Mouse (Mus musculus) brain, embryonic 18.5 days (tissue): ENCODE data around the gene Cfap157.
A peak's percentile ranks its signal among the peaks of the same experiment; 100 is the strongest.

ENCODE experiments used
- DNase-seq: peaks from one replicate; pipeline ENCODE4 v3.0.0-alpha.2; 2012; ENCODE audit warnings: low read depth, low spot score

The Cfap157 gene

DNA sequence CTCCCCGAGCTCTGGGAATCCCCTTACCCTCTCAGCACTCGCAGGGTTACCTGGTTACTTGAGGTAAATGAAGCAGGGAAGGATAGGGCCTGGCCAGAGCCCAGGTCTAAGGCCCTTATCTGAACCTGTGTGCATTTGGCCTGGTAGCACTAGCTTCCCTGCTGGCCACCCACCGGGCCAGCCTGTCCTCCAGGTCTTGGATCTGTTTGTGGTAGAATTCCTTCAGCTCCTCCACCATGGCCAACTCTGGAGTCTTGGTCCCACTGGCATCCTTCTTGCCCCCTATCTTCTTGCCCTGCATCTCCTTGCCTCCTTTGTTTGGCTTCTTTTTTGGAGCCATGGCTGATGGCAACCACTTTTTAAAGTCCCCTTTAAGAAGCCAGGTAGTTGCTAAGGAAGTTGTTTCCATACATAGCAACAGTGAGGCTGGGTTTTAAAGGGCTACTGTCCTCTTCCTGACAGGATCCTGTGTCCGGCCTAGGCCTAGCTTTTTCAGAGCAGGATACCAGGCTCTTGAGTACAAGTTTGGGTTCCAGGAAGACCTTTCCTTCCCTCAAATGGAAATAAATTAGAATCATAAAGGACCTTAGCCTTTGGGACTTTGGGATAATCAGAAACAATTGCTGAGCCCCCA, at the start of gene Cfap157:
Gene Cfap157, minus strand, starts transcription at position 381 of the 634 bp plus-strand sequence.
- no peak for DNase-seq

DNA sequence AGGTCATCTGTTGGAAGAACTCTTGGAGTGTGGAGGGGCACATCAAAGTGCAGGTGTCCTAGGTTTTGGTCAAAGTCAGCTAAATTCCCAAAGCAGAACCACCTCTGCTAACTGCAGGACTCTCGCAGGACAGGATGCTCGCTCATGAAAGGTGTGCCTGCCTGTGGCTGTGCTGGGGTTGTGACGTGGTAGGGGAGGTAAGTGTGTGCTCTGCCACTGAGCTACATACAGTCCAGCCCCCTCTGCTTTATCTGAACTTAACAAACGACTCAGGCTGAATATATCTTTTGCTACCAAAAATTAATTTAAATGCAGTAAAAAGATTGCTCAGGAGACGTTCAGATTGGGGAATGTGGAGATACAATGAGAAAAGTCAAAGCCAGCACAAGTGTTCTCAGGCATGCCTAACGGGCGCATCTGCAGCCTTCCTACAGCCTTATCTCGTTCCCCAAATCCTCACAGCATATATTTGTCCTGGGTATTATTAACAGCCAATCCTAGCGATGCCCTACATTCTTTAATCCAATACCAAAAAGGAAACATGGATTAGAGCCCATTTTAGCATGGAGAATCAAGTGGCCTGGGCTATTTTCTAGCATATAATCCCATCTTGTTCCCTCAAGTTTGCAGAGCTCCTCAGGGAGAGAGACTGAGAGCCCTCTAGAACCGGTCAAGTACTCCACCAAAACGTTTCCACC, 44.9 kb upstream of the Cfap157 start:
- DNase-seq: no peak

DNA sequence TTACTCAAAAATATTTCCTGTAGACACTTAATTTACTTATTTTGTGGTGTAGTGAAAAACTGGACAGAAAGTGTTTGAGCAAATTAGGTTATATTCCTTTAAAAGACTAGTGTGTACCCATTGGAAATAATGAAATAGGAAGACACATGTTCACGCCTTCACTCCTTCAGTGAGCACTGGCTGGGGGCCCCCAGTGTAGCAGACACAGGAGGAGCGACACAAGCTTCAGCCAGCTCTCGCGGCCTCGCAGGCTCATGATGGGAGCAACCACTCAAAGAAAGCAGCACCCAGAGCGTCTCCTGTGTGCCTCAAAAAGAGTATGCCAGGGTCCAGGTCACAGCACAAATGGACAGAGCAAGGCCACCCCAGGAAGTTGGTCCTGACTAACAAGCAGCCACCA, 41.6 kb upstream of the Cfap157 start:
- no peak for DNase-seq

DNA sequence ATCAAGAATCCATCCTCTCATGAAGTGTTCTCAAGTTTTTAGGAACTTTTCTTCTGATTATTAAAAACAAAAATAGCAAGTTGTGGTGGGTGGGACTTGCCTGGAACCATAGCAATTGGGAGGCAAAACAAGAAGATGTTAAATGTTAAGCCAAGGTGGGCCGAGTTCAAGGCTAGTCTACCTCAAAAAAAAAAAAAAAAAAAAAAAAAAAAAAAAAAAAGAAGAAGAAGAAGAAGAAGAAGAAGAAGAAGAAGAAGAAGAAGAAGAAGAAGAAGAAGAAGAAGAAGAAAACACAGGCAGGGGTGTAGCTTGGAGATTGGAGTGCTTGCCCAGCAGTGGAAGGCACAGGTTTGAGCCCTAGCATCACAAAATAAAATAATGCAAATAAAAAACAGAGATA, 40.5 kb upstream of the Cfap157 start:
- DNase-seq: no peak

DNA sequence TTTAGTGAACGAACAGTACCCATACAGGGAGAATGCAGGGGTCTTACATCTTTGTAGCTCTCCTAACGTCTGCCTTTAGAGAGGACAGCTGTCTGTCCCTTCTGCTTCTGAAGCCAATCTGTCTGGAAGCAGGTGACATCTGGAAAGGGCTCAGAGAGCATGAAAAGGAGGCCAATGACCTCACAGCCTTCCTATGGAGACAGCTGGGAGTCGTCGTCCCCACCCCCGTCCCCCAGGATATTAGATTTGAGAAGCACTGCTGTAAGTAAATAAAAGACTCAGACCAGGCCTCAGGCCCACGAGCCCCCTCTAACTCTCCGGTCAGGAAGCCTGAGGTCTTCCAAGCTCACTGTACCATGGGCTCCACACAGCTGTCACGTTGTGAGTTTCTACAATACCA, 40.0 kb upstream of the Cfap157 start:
- DNase-seq: no peak

DNA sequence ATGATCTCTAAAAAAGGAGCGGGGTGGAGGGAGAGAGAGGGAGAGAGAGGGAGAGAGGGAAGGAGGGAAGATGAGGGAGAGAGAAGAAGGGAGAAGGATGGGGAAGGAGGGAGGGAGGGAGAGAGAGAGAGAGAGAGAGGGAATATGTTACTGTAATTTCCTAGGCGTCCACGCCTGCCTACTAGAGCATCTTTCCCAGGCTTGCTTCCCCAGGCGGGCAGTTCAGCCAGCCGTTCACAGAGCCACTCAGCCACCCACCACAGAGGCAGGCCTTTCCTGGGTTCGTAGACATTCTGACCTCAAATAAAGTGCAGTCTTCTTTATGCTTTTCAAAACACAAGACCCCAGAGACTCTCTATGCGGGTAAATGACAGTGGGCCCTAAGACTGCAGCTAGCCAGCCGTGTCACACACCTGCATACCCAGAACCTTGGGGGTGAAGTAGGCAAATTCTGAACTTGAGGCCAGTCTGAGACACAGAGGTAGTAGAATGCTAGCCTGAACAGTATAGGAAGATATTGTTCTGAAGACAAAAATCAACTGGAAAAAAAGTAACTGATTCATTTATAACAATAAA, 39.4 kb upstream of the Cfap157 start:
- DNase-seq: no peak

DNA sequence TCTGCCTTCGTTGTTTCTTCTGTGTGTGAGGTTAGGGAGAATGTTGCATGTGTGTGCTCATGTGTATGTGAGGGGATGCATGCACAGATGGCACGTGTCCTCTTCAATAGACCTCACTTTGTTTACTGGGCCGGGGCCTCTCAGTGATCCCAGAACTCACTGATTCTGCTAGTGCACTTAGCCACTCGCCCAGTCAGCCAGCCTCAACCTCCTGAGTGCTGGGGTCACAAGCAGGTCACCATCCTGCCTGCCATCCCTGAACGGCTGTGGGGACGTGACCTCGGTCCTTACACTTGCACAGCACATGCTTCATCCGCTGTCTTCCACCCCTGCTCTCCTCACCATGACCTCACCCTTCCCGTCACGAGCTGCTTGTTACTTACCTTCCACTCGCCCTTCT, 38.9 kb upstream of the Cfap157 start:
- DNase-seq: no peak

DNA sequence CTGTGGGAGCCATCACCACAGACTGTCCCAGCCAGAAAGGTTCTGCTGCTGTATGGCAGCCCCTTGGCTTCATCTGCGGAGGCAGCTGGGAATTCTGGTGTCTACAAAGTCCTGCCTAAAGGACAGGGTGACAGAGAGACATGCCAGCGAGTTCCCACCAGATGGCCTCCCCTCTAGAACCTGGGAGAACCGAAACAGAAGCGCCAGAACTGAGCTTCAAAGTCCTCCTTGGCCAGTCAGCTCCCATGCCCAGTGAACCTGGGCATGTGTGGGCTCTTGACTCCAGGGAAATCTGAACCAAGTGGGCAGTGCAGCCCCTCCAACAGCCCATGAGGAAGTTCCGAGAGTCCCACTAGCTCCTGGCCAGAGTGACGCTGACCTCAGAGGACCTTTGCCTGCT, 38.4 kb upstream of the Cfap157 start:
- no peak for DNase-seq

DNA sequence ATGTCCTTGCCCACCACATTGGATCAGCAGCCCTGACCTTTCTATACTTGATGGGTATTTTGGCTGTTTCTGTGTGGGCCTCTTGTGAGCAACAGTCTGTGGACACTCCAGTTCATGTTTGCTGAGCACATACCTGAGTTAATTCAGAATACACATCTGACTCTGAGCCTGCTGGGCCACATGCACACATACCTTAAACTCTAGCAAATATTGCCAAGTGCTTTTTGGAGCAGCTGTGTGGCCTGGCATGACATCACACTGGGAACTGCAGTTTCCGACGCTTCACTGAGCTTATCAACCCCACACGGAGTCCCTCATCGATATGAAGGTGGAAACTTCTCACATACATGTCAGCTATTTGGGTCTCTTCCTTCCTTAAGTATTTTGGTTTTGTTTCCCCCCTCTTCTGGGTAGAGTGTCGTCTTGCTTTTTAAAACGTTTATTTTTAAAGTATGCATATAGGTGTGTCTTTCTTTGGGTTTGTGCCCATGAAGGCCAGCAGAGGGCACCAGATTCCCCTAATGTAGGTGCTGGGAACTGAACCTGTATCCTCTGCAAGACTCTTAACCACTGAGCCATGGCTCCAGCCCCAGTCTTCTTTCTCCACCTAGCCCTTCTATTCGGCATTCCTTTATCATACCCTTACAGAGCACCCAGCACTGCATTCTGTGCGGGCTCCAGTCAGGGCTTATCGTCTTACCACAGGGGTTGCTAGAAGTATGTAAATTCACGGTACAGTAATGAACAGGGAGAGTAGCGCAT, 37.0 kb upstream of the Cfap157 start:
- DNase-seq: no peak

DNA sequence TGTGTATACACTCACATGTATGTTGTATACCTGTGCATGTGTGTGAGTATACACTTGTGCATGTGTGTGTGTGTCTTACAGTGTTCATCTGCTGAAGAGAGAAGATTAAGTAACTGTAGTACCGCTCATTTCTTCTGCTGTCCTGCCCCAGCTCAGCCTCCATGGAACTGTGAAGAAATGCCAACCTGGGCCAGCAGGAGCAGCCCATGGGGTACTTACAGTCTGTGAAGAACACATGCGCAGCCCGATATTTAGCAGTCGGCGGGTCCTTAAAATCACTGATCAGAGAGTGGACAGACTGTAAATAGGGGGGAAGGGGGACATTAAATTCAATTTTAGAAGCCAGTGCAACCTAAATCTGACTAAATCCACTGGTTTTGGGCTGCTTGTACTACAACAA, 34.0 kb upstream of the Cfap157 start:
- no peak for DNase-seq

DNA sequence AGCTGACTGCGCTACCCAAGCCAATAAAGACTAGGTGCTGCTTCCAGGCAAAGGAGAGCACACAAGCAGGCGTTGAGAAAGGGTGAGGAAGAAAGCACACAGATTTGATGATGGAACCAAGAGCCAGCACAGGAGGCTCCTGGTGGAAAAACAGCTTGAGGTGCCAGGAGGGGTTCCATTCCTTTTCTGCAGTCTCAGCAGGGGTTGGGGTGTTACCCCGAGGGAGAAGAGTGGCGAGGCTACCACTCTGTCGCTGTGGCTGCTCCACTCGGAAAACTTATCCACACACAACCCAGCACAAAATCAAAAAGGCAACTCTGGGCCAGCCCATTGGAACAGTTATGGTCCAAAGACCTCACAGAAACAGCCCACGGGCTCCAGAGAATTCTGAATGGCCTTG, 33.4 kb upstream of the Cfap157 start:
- no peak for DNase-seq

DNA sequence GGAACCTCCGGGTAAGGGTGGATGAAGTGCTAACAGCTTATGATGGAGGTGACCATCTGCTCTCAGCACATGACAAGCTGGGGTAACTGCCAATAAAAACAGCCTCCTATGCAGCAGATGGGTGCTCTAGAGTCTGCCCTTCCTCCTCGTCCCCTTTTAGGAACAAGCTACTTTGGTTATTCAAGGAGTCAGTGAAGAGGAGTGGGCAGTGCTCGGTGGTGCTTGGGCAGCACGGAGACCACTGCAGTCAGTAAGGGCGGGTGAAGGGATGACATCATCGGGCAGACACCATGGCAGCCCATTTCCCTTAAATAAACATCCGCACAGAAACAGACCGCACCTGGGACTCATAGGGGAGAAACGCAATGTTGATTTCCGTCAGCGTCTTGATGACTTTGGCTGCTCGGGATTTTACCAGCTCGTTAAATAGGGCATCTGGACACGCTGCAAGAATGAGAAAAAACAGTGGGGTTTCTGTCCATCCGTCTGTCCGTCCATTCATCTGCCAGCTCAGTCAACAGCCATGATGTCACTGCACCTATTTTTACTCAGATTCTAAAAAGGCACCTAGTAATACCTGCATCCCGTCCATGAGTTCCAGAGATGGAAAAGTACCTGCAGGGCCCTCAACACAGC, 32.8 kb upstream of the Cfap157 start:
- peak; percentile 20 for DNase-seq

DNA sequence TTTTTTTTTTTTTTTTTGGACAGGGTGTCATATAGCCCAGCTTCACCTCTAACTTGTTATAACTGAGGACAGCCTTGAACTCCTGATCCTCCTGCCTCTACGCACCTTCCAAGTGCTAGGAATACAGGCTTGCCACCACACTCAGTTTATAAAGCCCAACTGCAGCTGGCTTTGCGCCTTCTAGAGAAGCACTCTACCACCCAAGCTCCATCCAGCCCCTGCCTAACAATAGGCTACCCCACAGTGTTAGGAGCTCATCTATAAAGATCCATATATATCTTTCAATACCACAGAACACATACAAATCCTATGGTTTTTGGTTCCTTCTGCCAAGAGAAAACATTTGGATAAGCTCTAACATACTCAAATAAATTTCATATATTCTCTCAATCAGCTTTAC, 32.3 kb upstream of the Cfap157 start:
- no peak for DNase-seq

DNA sequence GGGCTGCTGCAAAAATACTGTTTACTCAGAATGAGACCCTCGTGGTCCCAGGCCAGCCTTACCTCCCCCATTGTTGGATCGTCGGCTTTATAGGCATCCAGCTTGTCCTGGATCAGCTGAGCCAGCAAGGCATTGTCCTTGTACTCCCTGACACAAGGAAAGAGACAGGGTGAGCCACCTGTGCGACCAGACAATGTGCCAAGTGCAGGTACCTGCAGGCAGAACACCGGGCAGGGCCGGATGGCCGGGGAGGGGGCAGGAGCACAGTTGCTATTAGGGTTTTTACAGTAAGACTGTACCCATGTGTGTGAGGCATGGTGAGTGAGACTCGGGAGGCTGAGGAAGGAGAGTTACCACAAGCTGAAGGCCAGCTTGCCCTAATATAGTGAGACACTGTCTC, 27.7 kb upstream of the Cfap157 start:
- no peak for DNase-seq

DNA sequence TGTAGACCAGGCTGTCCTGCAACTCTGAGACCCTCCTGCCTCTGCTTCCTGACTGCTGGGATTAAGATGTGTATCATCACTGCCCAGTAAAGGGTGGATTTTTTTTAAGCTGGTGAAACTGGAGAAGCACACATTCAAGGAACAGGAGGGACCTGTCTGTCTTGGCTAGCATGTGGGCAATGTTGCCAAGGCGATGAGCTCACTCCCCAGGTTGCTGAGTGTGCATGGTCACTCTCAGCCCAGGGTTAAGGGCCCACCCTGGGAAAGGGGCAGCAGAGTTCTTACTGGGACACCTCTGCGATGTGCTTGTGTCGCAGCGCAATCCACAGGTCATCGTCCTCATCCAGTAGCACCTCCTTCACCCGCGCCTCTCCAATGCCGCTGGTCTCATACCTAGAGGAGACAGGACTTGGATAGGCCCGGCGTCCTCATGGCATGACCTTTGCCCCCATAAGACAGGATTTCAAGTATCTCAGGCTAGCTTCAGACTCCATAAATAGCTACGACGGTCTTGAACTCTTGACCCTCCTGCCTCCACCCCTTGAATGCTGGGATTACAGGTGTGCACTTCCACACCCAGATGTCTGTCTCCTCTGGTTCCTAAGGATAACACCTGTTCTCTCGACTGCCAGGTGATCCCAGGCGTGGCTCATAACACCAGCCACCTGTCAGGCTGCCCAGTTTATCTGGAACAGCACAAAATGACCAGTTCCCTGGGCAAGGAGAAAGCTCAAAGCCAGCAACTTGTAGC, 24.8 kb upstream of the Cfap157 start:
- no peak for DNase-seq

DNA sequence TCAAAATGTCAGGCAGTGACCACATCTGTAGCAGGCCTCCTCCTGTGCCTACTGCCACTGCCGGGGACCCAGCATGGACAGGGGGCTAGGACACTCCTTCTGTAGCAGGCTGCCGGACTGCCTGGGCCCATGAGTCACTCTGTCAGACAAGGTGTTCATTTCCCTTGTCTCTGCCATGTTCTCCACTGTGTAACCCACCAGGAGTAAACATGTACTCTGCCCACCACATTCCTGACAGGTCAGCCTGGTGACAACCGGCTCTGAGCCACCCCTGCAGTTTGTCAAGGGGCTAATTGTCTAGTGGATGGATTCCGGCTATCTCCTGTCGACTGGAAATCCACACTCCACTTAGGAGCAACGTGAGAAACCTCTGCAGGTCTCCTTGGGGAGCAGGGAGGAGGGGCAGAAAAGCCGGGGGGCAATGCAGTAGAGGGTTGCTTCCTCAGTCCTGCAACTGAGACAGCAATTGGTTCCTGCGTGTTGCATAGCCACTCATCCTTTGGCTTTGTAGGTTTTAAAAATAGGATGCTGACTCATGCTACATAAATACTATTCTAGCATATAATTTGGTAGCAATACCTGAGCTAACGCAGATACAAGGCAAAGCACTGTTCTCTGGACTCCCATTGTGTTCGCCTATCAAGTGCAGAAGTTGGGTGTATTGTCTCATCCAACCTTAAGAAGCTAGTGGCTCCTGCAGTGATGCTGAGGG, 14.2 kb upstream of the Cfap157 start:
- no peak for DNase-seq

DNA sequence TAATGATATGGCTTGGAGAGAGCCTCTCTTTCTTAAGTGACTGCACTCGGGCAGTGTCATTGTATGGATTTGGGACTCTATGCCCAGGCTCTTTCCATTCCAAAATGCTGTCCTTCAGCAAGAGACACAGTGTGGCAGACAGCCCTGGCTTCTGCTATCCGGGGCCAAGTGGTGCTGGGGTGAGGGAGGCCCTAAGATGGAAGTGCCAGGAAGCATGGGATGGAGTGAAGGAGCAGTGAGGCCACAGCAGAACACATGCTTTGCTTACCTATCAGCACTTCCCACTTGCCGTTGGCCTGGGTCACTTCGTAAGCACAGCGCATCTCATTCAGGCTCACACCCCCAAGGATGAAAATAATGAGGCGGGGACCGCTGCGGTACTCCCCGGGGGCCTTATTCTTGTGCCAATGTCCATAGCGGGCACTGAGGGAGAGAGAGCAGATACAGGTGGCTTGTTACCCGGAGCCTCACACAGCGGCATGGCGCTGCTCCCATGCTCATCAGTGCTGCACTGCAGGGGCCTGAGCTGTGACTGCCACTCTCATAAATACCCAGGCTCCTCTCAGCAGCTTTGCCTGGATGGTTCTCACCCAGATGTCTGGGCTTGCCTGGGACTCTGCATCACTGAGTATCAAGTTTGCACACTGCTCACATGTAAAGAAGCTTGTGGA, 11.7 kb upstream of the Cfap157 start:
- no peak for DNase-seq

DNA sequence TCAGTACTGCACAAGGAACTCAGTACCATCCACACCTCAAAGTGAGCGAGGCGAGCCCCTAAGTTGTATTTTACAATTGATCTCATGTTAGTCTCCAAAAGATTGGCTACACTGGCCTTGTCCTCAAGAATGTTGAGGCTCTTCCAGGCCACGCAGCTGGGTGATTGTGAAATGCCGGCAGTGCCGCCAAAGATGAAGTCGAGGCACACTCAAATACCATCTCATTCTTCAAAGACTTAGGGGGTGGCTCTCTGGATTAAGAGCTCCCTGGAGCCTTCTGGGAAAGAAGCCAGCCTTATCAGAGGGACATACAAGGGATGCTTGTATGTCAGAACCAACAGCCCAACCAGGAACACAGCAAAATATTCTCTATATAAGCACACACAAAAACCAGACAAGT, 7.1 kb upstream of the Cfap157 start:
- DNase-seq: no peak

DNA sequence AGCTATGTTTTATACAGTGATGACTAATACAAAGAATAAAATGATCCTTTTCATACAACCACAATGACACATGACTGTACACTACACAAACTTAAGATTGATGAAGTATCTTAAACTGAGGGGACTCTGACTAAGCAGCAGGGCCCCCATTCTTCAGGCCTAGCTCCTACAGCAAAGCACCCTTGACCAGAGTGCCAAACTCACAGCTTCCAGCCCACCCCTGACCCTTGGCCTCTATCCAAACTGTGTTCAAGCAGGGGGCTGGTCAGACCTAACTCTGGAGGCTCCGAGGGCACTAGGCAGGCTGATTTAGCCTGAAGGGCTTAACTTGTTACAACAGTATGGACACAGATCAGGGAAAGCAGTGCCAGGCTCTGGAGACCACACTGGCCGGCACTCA, 4.4 kb upstream of the Cfap157 start:
- DNase-seq: no peak

DNA sequence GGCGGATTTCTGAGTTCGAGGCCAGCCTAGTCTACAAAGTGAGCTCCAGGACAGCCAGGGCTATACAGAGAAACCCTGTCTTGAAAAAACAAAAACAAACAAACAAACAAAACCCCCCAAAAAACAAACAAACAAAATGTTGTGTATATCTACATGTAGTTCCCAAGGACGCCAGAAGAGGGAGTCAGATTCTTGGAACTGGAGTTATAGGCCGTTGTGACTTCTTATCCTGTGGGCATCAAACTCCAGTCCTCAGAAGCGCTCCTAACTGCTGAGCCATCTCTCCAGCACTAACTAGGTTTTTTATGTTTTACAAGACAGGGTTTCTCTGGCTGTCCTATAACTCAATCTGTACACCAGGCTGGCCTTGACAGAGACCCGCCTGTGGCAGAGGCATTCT, 2.9 kb upstream of the Cfap157 start:
- DNase-seq: no peak
